Mouse (Mus musculus) liver, postnatal 0 days (tissue): ENCODE measurements around the gene Chst10.

Experiments used
- CTCF ChIP-seq: sonication (generic); IDR thresholded peaks from 2 replicates; pipeline ENCODE4 v1.5.1; 2016; ENCODE audit warnings: antibody characterized with exemption, low read depth
- EP300 ChIP-seq: IDR thresholded peaks from 2 replicates; pipeline ENCODE4 v1.6.1; 2016; ENCODE audit warnings: antibody characterized with exemption, low read depth, mild to moderate bottlenecking

GRCm38 (mm10) chr1:38869398-38870195 is 28.4 kb downstream of the Chst10 start:
- TF ChIP-seq EP300 = no peak
- no peak for TF ChIP-seq CTCF
